Mouse (Mus musculus): ENCODE measurements around the gene Zscan26.
"Not testable (repeated sequence)": the region's sequence is repeated elsewhere in the genome, so short reads cannot be mapped to it uniquely, and the experiment has no call there.

Gene Zscan26

DNA sequence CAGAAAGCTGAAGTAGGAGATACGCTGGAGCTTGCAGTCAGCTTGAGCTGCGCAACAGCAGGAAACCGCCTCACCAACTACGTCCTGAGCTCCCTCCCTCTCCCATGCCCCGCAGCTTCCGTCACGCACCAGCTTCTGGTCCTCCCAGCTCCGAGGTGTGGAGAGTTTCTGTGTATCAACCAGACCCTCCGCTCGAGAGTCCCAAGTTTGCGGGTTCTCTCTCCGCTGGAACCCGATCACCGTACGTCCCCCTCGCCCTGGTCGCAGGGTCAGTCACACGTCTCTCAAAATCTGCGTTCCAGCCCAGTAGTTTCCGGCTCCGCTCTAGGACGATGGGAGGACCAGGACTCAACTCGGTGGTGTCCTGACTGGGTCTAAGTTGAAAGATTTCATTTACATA lies at the start of gene Zscan26:
Gene Zscan26, minus strand, starts transcription at position 282 of the 400 bp plus-strand sequence.
- peak; percentile 77 for DNase-seq (ENCODE audit: low spot score)

GRCm38 (mm10) chr13:21502296-21502695 lies 48.8 kb upstream of the Zscan26 start:
- no peak for DNase-seq (ENCODE audit: low spot score)

DNA sequence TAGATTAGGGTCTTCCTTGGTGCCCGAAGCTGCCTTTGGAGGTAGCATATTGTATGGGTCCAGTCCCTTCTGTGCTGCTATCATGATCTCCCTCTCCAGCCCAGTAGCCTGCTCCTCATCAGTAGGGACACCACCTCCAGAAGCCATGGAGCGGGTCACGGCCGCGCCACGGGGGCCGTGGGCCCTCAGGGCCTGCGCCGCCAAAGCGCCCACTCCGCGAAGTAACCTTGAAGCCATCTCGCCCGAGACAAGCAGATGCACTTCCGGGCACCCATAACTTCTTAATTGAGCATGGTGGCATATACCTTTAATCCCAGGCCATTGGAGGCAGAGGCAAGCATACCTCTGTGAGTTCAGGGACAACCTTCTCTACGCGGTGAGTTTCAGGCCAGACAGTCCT lies 47.7 kb upstream of the Zscan26 start, which contains the start of gene Gm11273:
Gene Gm11273, minus strand, starts transcription at position 237 of the 400 bp plus-strand sequence.
- not testable (repeated sequence) for DNase-seq (ENCODE audit: low spot score)

GRCm38 (mm10) chr13:21495080-21495479 lies 41.5 kb upstream of the Zscan26 start, which contains the start of gene AK157302:
Gene AK157302 (plus strand): TSS chr13:21495223.
- no peak for DNase-seq (ENCODE audit: low spot score)

DNA sequence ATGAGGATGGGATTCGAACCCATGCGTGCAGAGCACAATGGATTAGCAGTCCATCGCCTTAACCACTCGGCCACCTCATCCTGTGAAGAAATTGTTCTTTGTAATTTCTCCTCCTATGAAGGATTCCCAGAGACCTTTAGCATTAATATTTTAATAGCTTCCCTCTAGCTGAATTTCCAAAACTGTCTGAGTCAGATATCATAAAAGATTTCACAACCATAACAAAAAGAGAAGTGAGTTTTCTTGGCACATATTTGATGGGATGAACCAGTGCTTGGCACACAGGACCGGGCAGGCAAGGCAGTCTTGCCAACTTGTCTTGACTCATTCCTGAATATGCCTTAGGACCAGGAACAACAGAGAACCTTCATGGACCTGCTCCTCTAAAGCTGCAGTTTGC lies 39.3 kb upstream of the Zscan26 start:
- no peak for DNase-seq (ENCODE audit: low spot score)

DNA sequence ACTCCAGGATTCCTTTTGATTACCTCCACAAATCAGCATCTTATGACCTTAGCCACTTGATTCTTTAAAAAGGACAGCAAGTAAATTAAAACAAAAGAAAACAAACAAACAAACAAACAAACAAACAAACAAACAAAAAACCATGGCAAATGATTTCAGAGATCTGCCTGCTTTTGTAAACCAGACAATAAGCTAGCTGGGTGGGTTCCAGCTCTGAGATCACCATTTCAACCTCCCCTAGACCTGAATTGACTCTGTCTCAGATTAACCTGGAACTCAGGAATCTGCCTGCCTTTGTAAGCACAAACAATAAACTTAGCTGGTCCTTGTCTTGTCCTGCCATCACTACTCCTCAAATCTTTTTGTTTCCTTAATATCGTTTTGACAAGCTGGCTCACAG lies 33.4 kb upstream of the Zscan26 start:
- DNase-seq (ENCODE audit: low spot score), result no peak

GRCm38 (mm10) chr13:21478759-21479670 lies 25.5 kb upstream of the Zscan26 start, which contains the start of the genes Zkscan4 and Gm10065:
Gene Zkscan4 (plus strand): TSS chr13:21478907.
Gene Gm10065 (minus strand): TSS chr13:21479441.
- DNase-seq (ENCODE audit: low spot score), result peak; percentile 36

DNA sequence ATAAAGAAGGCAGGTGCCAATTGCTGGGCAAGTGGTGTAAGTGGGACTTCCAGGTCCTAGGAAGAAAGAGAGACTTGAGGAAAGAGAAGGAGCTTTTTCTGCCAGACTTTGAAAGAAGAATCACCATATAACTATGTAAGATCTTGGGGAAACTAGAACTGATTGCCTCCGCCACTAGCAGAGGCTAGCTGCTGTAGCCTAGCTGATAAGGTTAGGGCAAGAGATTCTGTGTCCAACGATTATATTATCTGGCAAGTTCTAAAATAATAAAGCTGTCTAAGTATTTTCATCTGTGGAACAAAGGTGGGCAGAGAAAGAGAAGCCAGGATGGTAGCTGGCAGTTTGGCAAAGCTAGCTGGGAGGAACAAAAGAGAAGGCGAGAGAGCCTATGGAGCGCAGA lies 18.9 kb upstream of the Zscan26 start:
- no peak for DNase-seq (ENCODE audit: low spot score)

GRCm38 (mm10) chr13:21469097-21469496 lies 15.6 kb upstream of the Zscan26 start:
- no peak for DNase-seq (ENCODE audit: low spot score)

GRCm38 (mm10) chr13:21468061-21469019 lies 14.8 kb upstream of the Zscan26 start, which contains the start of gene Nkapl:
Gene Nkapl (minus strand): TSS chr13:21468509.
- DNase-seq (ENCODE audit: low spot score), result peak; percentile 84

GRCm38 (mm10) chr13:21467336-21467735 lies 13.8 kb upstream of the Zscan26 start:
- DNase-seq (ENCODE audit: low spot score), result no peak

DNA sequence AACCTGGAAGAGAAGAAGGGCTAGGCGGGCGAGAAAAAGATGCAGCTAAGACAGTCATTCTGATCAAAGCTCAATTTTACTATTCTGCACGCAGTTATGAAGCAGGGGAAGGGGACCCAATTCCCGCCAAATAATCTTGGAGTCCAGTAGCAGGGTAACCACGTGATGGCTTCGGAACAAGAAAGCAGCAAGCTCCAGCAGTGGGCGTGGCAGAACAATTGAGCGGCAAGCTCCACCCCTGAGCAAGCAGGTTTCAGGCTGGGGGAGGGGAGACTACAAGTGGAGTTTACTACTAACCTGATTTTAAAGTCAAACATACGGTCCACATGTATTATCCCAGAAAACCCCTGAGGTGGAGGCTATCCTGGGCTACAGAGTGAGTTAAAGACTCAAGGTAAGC lies 9.0 kb upstream of the Zscan26 start:
- DNase-seq (ENCODE audit: low spot score), result not testable (repeated sequence)

DNA sequence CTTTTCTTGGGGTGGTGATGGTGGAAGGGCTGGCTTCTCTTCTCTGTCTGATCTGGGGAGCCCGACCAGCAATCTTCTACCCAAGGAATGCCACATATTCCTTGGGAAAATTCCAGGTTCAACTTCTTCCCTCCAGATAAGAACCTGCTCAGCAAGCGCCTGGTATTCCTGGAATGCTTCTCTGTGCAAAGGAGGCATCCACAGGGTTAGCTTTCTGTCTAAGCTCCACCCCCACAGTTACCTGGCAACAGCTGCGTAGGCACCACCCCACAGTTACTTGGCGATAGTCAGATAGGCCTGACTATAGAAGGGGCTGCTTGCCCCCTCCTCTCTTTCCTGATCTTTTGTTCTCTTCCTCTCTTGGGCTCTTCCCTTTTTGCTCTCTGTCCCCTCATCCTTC lies 2.8 kb upstream of the Zscan26 start:
- DNase-seq (ENCODE audit: low spot score), result no peak

DNA sequence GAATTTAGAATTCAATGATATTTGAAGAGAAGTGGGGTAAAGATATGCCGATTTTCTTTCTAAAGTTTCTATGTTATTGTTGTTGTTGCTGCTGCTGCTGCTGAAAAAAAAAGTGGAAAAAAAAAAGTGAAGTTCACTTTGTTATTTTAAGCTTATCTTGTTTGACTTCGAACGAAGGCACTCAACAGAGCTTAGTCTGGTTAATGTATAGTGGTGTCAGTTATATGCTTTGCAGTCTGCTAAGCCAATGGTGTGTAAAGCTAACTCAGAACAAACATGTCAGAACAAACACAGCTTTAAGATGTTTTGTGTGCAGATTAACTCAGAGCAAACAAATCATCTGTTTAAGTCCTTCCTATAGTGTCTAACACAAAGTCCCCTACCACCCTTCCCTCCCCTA lies 603 bp upstream of the Zscan26 start:
- no peak for DNase-seq (ENCODE audit: low spot score)

DNA sequence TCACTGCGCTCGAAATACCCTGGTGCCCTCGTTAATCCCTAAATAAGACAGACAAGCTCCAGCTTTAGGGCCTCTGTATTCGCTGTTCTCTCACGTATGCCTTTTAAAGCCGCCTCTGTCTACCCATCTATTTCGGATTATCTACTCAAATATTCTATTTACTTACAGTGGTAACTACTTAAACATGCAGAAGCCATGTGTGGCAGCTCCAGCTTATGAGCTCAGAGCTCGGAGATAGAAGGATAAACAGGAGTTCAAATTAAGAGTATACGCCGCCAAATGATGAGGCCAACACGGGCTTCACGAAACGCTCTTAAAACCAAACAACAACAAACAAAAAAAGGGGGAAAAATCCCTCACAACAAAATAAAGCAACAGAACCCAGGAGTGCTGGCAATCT lies 488 bp downstream of the Zscan26 start:
- DNase-seq (ENCODE audit: low spot score), result no peak

DNA sequence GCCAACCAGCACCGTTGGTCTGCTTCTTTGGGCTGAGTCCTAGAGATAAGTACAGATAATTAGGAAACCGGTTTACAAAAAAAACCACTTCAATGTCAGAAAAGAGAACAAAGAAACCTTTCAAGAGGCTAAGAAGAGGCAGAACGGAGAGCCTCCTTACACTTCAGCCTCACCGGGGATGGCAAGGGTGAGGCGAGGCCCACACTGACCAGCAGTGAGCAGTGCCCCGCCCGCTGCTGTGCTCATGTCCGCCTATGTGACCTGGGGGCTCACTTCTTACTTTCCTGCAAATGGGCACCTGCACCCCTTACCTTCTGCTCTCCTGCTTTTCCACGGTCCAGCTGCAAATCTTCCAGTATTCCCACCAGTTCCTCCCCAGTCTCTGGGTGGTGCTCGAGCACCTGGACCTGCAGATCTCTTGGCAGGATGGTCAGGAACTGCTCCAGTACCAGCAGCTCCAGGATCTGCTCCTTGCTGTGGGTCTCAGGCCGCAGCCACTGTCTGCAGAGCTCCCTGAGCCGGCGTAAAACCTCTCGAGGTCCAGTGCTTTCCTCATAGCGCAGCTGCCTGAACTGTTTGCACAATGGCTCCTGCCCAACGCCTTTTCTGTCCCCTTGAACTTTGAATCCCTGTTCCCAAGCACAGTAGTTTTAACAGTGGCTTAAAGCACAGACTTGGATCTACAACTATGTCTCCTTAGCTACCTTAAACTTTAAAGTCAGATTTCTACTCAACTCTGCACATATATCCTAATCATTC lies 5.5 kb downstream of the Zscan26 start:
- DNase-seq (ENCODE audit: low spot score), result peak; percentile 40

GRCm38 (mm10) chr13:21446796-21447195 lies 6.7 kb downstream of the Zscan26 start:
- no peak for DNase-seq (ENCODE audit: low spot score)

GRCm38 (mm10) chr13:21441207-21441572 lies 12.3 kb downstream of the Zscan26 start:
- DNase-seq (ENCODE audit: low spot score), result no peak

DNA sequence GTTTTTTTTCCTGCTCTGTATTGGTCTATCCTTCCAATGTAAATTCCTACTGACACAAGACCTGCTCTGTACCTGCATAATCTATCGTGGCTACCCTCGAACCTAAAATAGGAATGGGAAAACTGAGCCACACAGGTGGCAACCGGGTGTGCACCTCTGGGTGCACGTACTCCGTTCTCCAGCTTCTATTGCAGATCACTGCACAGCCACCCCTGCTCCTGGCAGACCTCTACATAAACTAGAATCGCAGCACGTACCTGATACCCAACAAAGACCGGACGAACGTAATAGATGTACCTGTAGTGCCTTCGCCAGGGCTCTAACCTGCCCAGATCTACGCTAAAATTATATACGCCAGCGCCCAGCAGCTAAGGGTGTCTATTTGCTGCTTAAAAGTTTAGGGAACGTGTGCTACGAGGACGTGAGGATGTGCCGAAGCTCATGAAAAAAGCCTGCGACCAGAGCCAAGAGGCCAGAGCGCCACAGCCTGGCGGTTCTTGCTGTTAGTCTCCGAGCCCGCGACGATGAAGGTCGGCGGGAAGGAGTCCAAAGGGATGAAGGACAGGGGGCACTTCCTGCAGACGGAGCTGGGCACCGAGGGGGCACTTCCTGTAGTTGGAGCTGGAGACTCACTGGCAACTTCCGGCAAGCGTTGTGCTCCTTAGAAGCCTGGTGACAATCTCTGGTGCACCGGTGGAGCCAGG lies 12.9 kb downstream of the Zscan26 start, which contains the start of gene Pgbd1:
Gene Pgbd1, minus strand, starts transcription at position 556 of the 704 bp plus-strand sequence.
- DNase-seq (ENCODE audit: low spot score), result peak; percentile 77

GRCm38 (mm10) chr13:21435476-21435875 lies 18.1 kb downstream of the Zscan26 start:
- DNase-seq (ENCODE audit: low spot score), result no peak

DNA sequence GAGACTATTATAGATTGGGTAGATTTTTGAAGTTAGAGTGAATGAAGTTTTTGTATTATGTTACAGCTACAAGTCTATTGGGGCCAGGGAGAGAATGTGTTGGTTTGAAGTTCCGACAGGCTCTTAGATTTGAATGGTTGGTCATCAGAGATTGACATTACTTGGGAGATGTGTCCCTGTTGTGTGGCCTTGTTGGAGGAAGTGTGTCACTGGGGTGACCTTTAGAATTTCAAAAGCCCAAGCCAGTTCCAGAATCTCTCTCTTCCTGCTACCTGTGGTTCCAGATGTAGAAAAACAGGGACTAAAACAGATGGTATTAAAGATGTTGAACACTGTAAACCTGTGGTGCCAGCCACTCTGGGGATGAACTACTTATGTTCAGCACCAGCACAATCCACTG lies 25.9 kb downstream of the Zscan26 start:
- DNase-seq (ENCODE audit: low spot score), result no peak

Measured in testis, postnatal 14 days (tissue).